Mouse (Mus musculus) Muller cell, postnatal 12 days (primary cell): Measurements from ENCODE around the gene Tbk1.
A peak's percentile ranks its signal among the peaks of the same experiment; 100 is the strongest.

Experiments used
- DNase-seq: peaks from one replicate; pipeline ENCODE4 v3.0.0-alpha.2; 2015; ENCODE audit errors: inconsistent ontology term

The Tbk1 gene

GRCm38 (mm10) chr10:121586675-121587370 is at the start of gene Tbk1:
Gene Tbk1 (minus strand): TSS chr10:121586787.
- peak; percentile 96 for DNase-seq

- no peak for DNase-seq
These were observed 49.7 kb upstream of the Tbk1 start for GRCm38 (mm10) chr10:121636276-121636675.

- no peak for DNase-seq
These were observed 47.6 kb upstream of the Tbk1 start for GRCm38 (mm10) chr10:121634159-121634558.

- no peak for DNase-seq
These were observed 42.0 kb upstream of the Tbk1 start for GRCm38 (mm10) chr10:121628561-121629040.

- DNase-seq, result no peak
These were observed 40.7 kb upstream of the Tbk1 start for GRCm38 (mm10) chr10:121627216-121627852.

- peak; percentile 99 for DNase-seq
These were observed 39.7 kb upstream of the Tbk1 start, which contains the start of gene Xpot for GRCm38 (mm10) chr10:121626186-121626882. Gene Xpot (minus strand): TSS chr10:121626332.

GRCm38 (mm10) chr10:121625407-121626185 is 39.0 kb upstream of the Tbk1 start:
- no peak for DNase-seq

GRCm38 (mm10) chr10:121625006-121625405 is 38.4 kb upstream of the Tbk1 start:
- no peak for DNase-seq

- DNase-seq, result no peak
These were observed 37.1 kb upstream of the Tbk1 start for GRCm38 (mm10) chr10:121623670-121624069.

- DNase-seq, result no peak
These were observed 35.8 kb upstream of the Tbk1 start for GRCm38 (mm10) chr10:121622431-121622830.

- no peak for DNase-seq
These were observed 29.3 kb upstream of the Tbk1 start for GRCm38 (mm10) chr10:121615935-121616334.

GRCm38 (mm10) chr10:121615146-121615870 is 28.7 kb upstream of the Tbk1 start:
- DNase-seq, result no peak

- no peak for DNase-seq
These were observed 27.0 kb upstream of the Tbk1 start for GRCm38 (mm10) chr10:121613570-121613969.

- DNase-seq, result no peak
These were observed 25.9 kb upstream of the Tbk1 start for GRCm38 (mm10) chr10:121612448-121612847.

GRCm38 (mm10) chr10:121611587-121611986 is 25.0 kb upstream of the Tbk1 start:
- DNase-seq, result no peak

GRCm38 (mm10) chr10:121608177-121608576 is 21.6 kb upstream of the Tbk1 start:
- no peak for DNase-seq

GRCm38 (mm10) chr10:121604632-121605344 is 18.2 kb upstream of the Tbk1 start:
- no peak for DNase-seq

GRCm38 (mm10) chr10:121603556-121603955 is 17.0 kb upstream of the Tbk1 start:
- no peak for DNase-seq

GRCm38 (mm10) chr10:121601272-121601671 is 14.7 kb upstream of the Tbk1 start:
- no peak for DNase-seq

GRCm38 (mm10) chr10:121596580-121596979 is 10.0 kb upstream of the Tbk1 start:
- DNase-seq, result no peak
